Mouse (Mus musculus): ENCODE data around the gene Usp8.

- no peak for TF ChIP-seq CTCF (IDR thresholded peaks at IDR 0.05; ENCODE audit: control insufficient read depth, insufficient read depth, insufficient replicate concordance, low read depth, low read length)
- no peak for TF ChIP-seq POLR2A (IDR thresholded peaks at IDR 0.05; ENCODE audit: control insufficient read depth, low read depth, low read length)
Observed at GRCm38 (mm10) chr2:126781478-126781877, 74.3 kb downstream of the Usp8 start.
